Mouse (Mus musculus): ENCODE results near the gene Hoxc9.

GRCm38 (mm10) chr15:102927032-102927645 lies 49.1 kb upstream of the Hoxc9 start:
- TF ChIP-seq EP300 (IDR thresholded peaks at IDR 0.05) (no peak), CTCF (IDR thresholded peaks at IDR 0.05) (no peak)

All from lung, postnatal 0 days (tissue).